Mouse (Mus musculus) kidney, adult 2 months (tissue): ENCODE results near the gene Lamc2.

Experiments used
- CTCF ChIP-seq: fragments of 200-500 bp; conservative IDR thresholded peaks from 2 replicates; pipeline ENCODE4 v1.5.1; 2011; ENCODE audit warnings: low read depth, mild to moderate bottlenecking, control low read depth, low read length, moderate library complexity, mixed read lengths; ENCODE audit not compliant: insufficient read depth, insufficient read length
- POLR2A ChIP-seq: fragments of 200-500 bp; IDR thresholded peaks from one replicate; pipeline ENCODE4 v1.6.1; 2011; ENCODE audit warnings: low read depth, low read length, control low read depth

GRCm38 (mm10) chr1:153128780-153129179 lies 57.5 kb downstream of the Lamc2 start:
- TF ChIP-seq CTCF: no peak
- no peak for TF ChIP-seq POLR2A
